Mouse (Mus musculus): ENCODE measurements around the gene Adgrg7.

Gene Adgrg7

DNA sequence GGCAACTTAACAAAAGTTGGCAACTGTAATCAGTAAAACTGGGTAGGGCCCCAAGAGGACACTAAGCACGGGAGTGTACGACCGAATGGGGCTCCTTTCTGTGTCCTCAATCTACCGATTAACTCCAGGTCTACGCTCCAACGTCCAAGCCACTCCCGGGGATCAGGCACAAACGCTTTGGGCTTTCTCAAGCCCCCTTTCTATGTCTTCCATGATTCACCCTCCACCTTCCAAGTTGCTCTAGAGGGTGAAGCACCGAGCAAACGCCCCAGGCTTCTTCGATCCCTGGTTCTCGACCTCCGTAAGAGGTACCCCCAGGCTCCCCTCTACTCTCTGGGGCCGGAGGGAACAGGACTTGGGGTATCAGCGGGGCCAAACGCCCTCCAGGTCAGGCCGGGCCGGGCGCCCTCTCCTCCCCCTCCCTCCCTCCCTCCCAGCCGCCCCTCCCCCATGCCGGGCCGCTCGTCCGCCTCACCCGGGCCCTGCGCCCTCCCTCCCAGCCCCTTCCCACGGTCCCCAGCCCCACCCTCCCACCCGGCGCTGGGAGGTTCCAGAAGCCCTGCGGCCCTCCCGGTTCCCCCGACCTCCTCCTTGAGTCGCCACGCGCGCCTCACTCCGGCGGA, 79.0 kb downstream of the Adgrg7 start:
- in situ Hi-C loops (cut with MboI; ENCODE audit: low sequenced_read_pairs): no loop called here

DNA sequence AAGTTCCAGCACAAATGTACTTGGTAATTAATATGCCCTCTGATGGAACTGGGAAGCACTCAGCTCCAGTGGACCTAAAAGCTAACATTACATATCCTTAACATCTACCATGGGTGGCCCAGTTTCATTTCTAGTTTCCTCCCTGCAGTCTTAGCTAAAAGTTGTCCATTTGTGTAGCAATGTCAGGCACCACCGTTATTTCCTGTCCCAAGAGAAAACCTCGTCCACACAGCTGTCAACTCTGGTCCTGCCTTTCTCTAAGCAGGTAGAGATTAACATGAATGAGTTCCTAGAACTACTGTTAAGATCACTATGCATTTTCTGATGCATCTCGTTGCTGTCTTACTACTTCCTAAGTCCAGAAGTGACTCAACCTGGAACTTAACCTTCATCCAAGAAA, 80.0 kb downstream of the Adgrg7 start:
- in situ Hi-C loops (cut with MboI; ENCODE audit: low sequenced_read_pairs): no loop called here

DNA sequence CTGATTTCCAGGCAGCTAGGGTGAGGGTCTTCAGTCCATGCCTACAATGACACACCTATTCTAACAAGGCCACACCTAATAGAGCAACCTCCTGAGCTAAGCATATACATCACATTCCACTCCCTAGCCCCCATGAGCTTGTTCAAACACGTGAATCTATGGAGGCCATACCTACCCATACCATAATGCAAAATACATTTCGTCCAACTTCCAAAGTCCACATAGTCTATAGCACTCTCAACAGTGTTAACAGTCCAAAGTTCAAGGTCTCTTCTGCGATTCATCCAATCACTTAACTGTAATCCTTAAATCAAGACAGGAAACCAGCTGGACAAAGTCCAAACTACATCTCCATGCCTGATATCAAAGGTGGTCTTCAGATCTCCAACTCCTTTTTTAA, 85.6 kb downstream of the Adgrg7 start:
- in situ Hi-C loops (cut with MboI; ENCODE audit: low sequenced_read_pairs): no loop called here

DNA sequence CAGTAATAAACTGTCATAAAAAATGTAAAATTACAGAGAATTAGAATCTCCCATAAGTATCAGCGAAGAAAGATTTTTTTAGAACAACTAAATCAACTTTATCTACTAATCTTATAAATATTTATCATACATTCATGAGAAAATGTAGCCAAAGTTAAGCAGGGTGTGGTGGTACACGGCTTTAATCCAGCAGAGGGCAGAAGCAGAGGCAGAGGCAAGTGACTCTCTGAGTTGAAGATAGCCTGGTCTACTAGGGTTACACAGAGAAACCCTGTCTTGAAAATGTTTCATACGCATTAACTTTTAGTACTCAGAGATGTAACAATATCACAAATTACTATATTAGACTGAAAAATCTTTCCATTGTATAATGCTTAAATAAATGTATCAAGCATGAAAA, 89.9 kb downstream of the Adgrg7 start:
- in situ Hi-C loops (cut with MboI; ENCODE audit: low sequenced_read_pairs): no loop called here

DNA sequence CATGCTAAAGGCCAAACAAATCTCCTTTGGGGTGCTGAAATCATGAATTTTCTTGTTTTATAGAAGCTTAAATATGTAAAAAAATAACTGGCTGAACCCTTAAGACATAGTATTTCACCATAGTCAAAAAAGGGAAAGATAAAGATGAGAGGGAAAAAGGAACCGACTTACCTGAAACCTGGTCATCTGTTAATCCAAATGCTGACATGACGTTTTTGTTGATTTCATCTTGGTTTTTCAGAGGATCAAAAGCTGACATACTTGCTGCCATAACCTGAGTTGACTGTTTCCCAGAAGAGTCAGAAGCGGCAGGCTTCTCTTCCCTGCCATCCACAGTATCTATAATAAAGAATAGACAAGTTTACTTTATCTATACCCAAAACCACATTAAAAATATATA, 94.8 kb downstream of the Adgrg7 start:
- in situ Hi-C loops (cut with MboI; ENCODE audit: low sequenced_read_pairs): no loop called here

DNA sequence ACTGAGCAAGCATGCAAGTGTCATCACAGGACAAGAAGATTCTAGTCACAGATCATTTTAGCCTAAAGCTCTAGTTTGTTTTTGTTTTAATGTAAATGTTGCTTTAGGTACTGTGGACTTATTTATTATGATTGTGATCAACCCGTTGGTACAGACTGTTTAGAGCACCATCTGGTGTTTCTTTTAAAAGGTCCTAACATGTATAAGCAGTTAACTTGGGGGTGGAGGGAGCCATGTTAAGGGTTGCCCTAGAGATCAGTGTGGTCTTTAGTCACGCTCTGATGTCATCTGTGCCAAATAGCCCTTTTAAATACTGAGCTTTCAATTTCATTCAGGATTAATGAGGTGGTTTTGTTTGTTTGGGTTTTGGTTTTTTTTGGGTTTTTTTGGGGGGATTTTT, 99.2 kb downstream of the Adgrg7 start:
- in situ Hi-C loops (cut with MboI; ENCODE audit: low sequenced_read_pairs): no loop called here

DNA sequence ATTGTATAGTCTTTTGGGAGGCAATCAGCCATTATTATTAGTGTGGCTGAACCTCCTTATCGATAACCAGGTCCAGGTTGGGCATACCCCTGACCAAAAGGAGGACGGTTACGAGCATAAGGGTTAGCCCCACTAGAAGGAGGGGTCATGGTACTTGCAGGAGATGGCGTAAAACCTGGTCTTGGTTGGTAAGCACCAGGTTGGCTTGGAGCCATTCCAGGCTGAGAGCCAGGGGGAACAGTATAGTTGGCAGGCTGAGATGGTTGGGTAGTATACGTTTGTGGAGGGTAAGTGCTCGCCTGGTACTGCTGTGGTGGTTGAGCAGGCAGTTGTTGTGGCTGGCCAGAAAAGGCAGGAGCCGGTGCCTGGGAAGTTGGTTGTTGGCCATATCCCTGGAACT, 104.9 kb downstream of the Adgrg7 start:
- in situ Hi-C loops (cut with MboI; ENCODE audit: low sequenced_read_pairs): no loop called here

DNA sequence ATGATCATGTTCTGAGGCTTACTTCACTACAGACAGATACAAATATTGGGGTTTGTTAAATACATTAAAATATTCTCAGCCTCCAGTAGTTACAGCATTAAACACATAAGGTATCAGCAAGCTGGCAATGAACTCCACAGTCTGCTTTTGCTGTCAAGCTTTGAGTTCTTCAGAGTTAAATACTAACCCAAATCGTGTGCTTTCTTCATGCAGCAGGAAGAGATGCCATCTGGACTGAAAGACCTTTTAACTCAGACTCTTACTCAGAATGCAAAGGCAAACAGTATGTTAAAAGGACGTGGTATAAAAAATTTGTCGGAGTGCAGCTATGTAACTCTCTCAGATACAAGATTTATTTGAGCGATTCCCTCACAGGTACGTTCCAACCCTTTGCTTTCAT, 108.9 kb downstream of the Adgrg7 start:
- in situ Hi-C loops (cut with MboI; ENCODE audit: low sequenced_read_pairs): no loop called here

DNA sequence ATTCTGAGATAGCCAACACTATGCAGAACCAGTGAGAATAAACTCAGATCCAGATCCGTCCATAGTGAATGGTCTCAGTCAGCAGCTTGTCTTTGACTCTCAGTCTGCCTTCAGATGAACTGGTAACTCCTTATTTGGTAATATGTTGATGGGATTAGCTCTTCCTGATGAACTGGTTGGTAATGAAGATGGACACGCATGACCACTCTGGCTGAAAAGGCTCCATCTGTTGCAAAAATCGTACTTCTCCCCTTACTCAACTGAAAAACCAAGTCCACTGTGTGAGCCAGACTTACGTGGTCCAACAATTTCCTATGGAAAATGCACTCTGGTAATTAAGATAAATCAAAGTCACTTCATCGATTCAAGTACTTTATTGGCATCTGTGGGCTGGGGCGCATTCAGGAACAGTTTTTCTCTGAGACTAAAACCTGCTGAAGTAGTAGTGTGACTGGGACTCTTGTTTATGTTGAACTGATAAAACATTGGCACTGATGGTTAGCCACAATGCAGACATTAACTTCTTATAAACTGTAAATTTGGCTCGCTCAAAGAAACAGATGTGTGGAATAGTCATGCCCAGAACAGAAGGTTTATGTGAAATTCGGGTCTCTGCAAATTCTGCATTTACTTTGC, 114.5 kb downstream of the Adgrg7 start:
- in situ Hi-C loops (cut with MboI; ENCODE audit: low sequenced_read_pairs): no loop called here

DNA sequence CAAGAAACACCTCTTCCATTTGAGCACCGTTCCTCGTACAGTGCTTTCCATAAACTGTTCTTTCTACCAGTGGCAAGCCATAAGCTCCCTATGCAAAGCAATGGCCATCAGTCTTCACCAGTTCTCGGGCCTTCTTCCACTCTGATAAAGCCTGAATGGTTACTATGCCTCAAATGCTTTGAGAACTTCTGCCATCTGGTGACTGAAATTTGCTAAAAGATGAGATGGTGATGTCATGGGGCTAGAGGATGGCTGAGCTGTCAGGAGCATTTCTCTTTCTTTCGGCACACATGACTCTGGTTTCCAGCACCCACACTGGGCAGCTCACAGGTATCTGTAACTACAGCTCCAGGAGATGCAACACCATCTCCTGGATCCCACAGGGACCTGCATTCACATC, 118.5 kb downstream of the Adgrg7 start:
- in situ Hi-C loops (cut with MboI; ENCODE audit: low sequenced_read_pairs): no loop called here

Measured in CH12F3 (cell line).